Mouse (Mus musculus): ENCODE data around the gene Crybg3. TPM values are rescaled to one million over a fixed set of nuclear protein-coding genes. Genes with fewer than 3 reads are reported as not detected.

Crybg3 gene
- polyA plus RNA-seq, 1 experiment from 2014 or later: 6.3 TPM

DNA sequence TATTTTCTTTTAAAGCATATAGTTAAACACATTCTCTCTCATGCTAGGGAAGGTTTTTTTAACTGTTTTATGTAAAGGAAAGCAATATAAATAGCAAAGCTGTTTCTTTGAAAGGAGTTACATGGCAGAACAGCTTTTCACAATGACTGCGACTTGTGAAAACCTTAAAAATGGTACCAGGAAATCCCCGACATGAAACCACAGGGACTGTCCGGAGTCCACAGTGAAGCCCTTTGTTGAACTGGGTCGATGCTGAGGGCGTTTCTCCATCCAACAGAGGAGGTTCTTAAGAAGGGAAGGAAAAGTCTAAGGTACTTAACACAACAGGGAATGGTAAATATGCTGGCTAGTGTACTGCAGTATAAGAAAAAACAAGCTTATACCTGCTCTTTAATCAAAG, 36.8 kb downstream of the Crybg3 start:
- no peaks in the 10 kb centered on the region for H3K36me3 ChIP-seq (ENCODE audit: control insufficient read depth, insufficient read depth, low read length)
- ATAC-seq (ENCODE audit: low FRiP score, low TSS enrichment): no peak
- 66% methylated on average over 5 of the region's 5 CpGs for WGBS

GRCm38 (mm10) chr16:59559300-59560200, 41.2 kb downstream of the Crybg3 start:
- TF ChIP-seq EP300 (optimal IDR thresholded peaks at IDR 0.05) (peak; percentile 56), CTCF (IDR thresholded peaks at IDR 0.05; ENCODE audit: low read depth) (no peak)
- H3K4me1 ChIP-seq (replicated peaks; ENCODE audit: control insufficient read depth, insufficient read depth): no peaks in the 10 kb centered on the region
- 36% methylated on average over 22 of the region's 22 CpGs for WGBS
- H3K9ac ChIP-seq (ENCODE audit: low read length): no peak overlapping the region
- peak overlapping the region; percentile 84 for H3K27ac ChIP-seq (replicated peaks)
- no peaks in the 10 kb centered on the region for H3K27me3 ChIP-seq (ENCODE audit: control insufficient read depth, insufficient read depth, low read length)
- H3K9me3 ChIP-seq (ENCODE audit: control insufficient read depth, low read length): no peaks in the 10 kb centered on the region
- no peak overlapping the region for H3K4me3 ChIP-seq (ENCODE audit: low read depth, low read length)
- DNase-seq (ENCODE audit: low spot score) (no peak), ATAC-seq (ENCODE audit: low FRiP score, low TSS enrichment) (peak; percentile 84)
- peaks cover 8% of the 10 kb centered on the region for H3K36me3 ChIP-seq (ENCODE audit: control insufficient read depth, insufficient read depth, low read length)
- 0 out of 2 replicates have a peak overlapping the region, but pooled peaks have one; percentile 1 for H3K4me2 ChIP-seq (replicated peaks; ENCODE audit: low read depth)

More for the DNA sequence above, 36.8 kb downstream of the Crybg3 start:
- H3K9ac ChIP-seq (ENCODE audit: low read length): no peak overlapping the region
- peaks cover 3% of the 10 kb centered on the region; the same call in 1 of the 2 replicates for H3K4me1 ChIP-seq (replicated peaks; ENCODE audit: control insufficient read depth, insufficient read depth)
- no peak for TF ChIP-seq CTCF (IDR thresholded peaks at IDR 0.05; ENCODE audit: low read depth)
- no peak for TF ChIP-seq EP300 (optimal IDR thresholded peaks at IDR 0.05)
- H3K27me3 ChIP-seq (ENCODE audit: control insufficient read depth, insufficient read depth, low read length): no peaks in the 10 kb centered on the region
- DNase-seq (ENCODE audit: low spot score): no peak
- H3K4me3 ChIP-seq (ENCODE audit: low read depth, low read length): no peak overlapping the region
- no peak overlapping the region for H3K27ac ChIP-seq (replicated peaks)
- H3K9me3 ChIP-seq (ENCODE audit: control insufficient read depth, low read length): no peaks in the 10 kb centered on the region
- H3K4me2 ChIP-seq (replicated peaks; ENCODE audit: low read depth): no peak overlapping the region

GRCm38 (mm10) chr16:59558916-59559299, 41.9 kb downstream of the Crybg3 start:
- DNase-seq (ENCODE audit: low spot score) (no peak), ATAC-seq (ENCODE audit: low FRiP score, low TSS enrichment) (no peak)
- Histone ChIP-seq H3K4me1 (replicated peaks; ENCODE audit: control insufficient read depth, insufficient read depth) (no peaks in the 10 kb centered on the region), H3K27me3 (ENCODE audit: control insufficient read depth, insufficient read depth, low read length) (no peaks in the 10 kb centered on the region), H3K9ac (ENCODE audit: low read length) (no peak overlapping the region), H3K36me3 (ENCODE audit: control insufficient read depth, insufficient read depth, low read length) (peaks cover 13% of the 10 kb centered on the region), H3K9me3 (ENCODE audit: control insufficient read depth, low read length) (no peaks in the 10 kb centered on the region), H3K27ac (replicated peaks) (peak overlapping the region; percentile 84), H3K4me3 (ENCODE audit: low read depth, low read length) (no peak overlapping the region), H3K4me2 (replicated peaks; ENCODE audit: low read depth) (no peak overlapping the region)
- 79% methylated on average over 10 of the region's 10 CpGs for WGBS
- no peak for TF ChIP-seq CTCF (IDR thresholded peaks at IDR 0.05; ENCODE audit: low read depth)
- no peak for TF ChIP-seq EP300 (optimal IDR thresholded peaks at IDR 0.05)

GRCm38 (mm10) chr16:59553490-59554161, 47.2 kb downstream of the Crybg3 start:
- Histone ChIP-seq H3K9ac (ENCODE audit: low read length) (no peak overlapping the region), H3K4me2 (replicated peaks; ENCODE audit: low read depth) (no peak overlapping the region), H3K9me3 (ENCODE audit: control insufficient read depth, low read length) (no peaks in the 10 kb centered on the region), H3K27ac (replicated peaks) (no peak overlapping the region), H3K4me3 (ENCODE audit: low read depth, low read length) (no peak overlapping the region), H3K27me3 (ENCODE audit: control insufficient read depth, insufficient read depth, low read length) (no peaks in the 10 kb centered on the region), H3K36me3 (ENCODE audit: control insufficient read depth, insufficient read depth, low read length) (peaks cover 14% of the 10 kb centered on the region), H3K4me1 (replicated peaks; ENCODE audit: control insufficient read depth, insufficient read depth) (no peaks in the 10 kb centered on the region)
- TF ChIP-seq EP300 (optimal IDR thresholded peaks at IDR 0.05): no peak
- no peak for TF ChIP-seq CTCF (IDR thresholded peaks at IDR 0.05; ENCODE audit: low read depth)
- WGBS: 79% methylated on average over 12 of the region's 12 CpGs
- ATAC-seq (ENCODE audit: low FRiP score, low TSS enrichment): no peak
- DNase-seq (ENCODE audit: low spot score): no peak

DNA sequence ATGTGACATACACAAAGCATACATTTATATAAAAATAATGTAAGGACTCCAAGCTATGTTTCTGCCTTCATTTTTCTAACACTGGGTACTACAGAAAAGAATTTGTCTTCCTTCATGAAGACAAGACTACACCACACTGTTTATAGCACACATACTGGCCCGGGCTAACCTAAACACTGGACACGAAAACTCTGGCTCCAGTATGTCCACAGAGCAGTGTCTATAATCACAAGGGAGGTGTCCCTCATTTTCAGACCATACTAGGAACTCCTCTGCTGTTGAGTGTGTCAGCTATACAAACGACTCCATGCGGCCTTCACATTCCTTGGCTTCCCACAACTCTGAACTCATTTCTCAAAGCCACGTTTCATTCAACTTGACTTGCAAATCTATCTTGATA, 49.3 kb downstream of the Crybg3 start:
- H3K4me2 ChIP-seq (replicated peaks; ENCODE audit: low read depth): no peak overlapping the region
- H3K36me3 ChIP-seq (ENCODE audit: control insufficient read depth, insufficient read depth, low read length): peaks cover 11% of the 10 kb centered on the region
- peaks cover 4% of the 10 kb centered on the region; the same call in 1 of the 2 replicates for H3K4me1 ChIP-seq (replicated peaks; ENCODE audit: control insufficient read depth, insufficient read depth)
- 32% methylated on average over 5 of the region's 5 CpGs for WGBS
- peak; percentile 58 for ATAC-seq (ENCODE audit: low FRiP score, low TSS enrichment)
- no peak overlapping the region for H3K27ac ChIP-seq (replicated peaks)
- TF ChIP-seq EP300 (optimal IDR thresholded peaks at IDR 0.05) (no peak), CTCF (IDR thresholded peaks at IDR 0.05; ENCODE audit: low read depth) (no peak)
- DNase-seq (ENCODE audit: low spot score): no peak
- H3K4me3 ChIP-seq (ENCODE audit: low read depth, low read length): no peak overlapping the region
- no peaks in the 10 kb centered on the region for H3K27me3 ChIP-seq (ENCODE audit: control insufficient read depth, insufficient read depth, low read length)
- H3K9ac ChIP-seq (ENCODE audit: low read length): no peak overlapping the region
- no peaks in the 10 kb centered on the region for H3K9me3 ChIP-seq (ENCODE audit: control insufficient read depth, low read length)
